Mouse (Mus musculus): ENCODE data around the gene Chst10.

DNA sequence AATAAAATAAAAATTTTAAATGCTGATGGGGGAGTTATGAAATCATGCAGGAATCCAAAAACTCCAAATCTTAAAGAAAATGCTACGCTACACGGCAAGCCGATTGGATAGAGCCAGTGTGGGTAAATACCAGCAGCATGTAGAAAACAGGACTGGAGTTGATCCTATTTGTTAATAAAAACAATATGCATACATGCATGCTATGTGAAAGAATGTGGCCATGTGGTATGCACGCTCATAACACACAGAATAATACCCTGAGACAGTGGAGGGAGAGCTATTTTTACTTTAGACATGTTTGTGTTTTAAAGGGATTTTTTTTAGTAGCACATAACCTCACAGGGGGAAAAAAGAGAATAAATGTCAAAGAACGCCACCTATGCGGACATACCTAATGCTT is 9.2 kb downstream of the Chst10 start:
- no peak for TF ChIP-seq GATA1 (IDR thresholded peaks at IDR 0.05; ENCODE audit: borderline replicate concordance, low read length)
- no peak for TF ChIP-seq FLI1 (IDR thresholded peaks at IDR 0.05; ENCODE audit: low read length)
